Mouse (Mus musculus): ENCODE measurements around the gene Gm20521.
A peak's percentile ranks its signal among the peaks of the same experiment; 100 is the strongest.

Gm20521 gene

DNA sequence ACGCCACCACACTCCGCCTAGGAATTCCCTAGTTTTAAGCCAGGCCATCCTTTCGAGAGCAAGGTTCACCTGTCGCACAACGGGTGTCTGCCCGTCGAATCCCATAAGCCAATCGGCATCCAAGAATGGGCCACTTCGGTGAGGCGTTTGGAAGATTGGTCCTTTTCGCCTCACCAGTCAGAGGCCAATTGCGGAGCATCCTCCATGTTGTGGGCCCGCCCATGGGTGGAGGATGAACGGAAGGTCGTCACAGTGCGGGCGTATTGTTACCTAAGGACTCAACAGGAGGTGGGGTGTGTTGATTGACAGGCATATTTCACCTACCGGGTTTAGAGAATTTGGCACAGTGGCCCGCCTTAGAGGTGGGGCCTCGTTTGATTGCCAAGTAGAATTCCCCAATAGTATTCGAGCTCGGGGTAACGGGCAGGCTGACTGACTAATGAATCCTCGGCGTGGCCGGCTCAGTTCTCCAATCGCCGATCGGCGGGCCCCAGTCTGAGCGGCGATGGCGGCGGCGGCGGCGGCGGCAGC, 10.5 kb downstream of the Gm20521 start:
- DNase-seq (ENCODE audit: low read depth, low spot score) = peak; percentile 98

DNA sequence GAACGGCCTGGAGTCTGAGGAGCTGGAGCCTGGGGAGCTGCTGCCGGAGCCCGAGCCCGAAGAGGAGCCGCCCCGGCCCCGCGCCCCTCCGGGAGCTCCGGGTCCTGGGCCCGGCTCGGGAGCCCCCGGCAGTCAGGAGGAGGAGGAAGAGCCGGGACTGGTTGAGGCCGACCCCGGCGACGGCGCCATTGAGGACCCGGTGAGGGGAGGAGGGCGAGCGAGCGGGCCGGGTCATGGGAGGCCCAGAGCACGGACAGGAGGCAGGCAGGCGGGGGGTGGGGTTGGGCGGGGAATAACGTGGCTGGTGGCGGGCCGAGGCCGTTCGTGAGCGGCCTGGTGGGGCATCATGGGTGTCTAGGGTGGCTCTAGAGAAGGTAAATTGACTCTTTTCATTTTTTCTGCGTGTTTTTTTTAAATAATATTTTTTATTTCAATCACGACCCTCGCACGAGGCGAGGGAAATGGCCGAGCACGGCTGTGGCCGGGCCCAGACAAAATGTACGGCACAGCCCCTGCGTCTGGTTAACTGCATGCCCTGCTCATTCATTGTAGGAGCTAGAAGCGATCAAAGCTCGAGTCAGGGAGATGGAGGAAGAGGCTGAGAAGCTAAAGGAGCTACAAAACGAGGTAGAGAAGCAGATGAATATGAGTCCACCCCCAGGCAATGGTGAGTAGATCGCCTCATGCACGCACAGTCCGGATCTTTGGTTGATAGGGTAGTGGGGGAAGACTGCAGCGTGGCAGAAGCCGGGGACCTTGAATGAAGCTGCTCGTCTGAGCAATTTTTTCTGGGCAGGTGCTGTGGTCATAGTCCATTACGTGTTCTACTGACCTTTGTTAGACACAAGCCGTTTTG, 11.3 kb downstream of the Gm20521 start:
- peak; percentile 69 for DNase-seq (ENCODE audit: low read depth, low spot score)

DNA sequence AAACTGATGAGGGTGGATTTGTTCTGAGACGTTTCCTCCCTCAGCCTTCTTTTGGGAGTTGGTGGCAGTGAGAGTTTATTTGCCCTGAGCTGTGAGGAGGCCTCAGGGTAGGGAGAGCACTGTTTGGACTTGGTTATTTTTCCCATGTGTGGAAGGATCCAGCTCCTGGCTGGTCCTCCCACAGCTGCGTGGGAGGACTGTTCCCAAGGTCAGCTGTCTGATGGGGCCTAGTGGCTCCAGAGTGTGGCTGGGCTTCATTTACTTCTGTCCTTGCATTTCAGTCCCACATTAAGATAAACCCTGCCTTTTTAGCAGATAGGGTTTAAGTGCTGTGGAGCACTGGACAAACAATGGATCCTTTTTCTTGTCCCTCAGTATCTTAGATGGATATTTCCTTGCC, 14.2 kb downstream of the Gm20521 start:
- no peak for DNase-seq (ENCODE audit: low read depth, low spot score)

DNA sequence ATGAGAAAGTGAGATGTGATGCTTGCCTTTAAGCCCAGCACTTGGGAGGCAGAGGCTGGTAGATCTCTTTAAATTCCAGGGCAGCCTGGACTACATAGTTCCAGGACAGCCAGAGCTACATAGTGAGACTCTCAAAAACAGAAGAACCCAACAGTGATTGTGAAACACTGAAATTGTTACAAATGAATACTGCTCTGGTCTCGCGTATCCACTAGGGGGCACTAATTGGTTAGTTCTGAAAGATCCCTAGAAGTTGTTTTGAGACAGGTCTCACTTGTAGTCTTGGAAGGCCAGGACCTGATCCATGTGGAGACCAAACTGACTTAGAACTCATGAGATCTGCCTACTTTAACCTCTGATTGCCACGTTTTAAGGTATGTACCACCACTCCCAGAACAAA, 17.1 kb downstream of the Gm20521 start:
- peak; percentile 82 for DNase-seq (ENCODE audit: low read depth, low spot score)

DNA sequence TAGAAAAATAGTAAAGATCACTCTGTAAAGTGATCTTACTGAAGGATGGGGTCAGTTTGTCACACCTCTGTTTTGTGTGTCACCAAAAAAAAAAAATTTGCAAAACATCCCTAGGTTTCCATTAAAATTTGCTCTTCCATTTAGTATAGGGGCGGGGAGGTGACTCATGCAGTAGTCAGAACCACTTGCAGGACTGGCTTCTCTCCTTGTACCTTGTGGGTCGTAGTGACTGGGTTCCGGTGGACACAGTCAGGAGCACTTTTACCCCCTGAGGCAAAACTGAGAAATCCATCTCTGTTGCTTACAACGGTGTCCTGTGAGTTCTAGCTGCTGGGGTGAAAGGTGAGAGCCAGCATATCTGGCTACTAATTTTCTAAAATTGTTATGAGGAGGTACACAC, 20.4 kb downstream of the Gm20521 start:
- no peak for DNase-seq (ENCODE audit: low read depth, low spot score)

DNA sequence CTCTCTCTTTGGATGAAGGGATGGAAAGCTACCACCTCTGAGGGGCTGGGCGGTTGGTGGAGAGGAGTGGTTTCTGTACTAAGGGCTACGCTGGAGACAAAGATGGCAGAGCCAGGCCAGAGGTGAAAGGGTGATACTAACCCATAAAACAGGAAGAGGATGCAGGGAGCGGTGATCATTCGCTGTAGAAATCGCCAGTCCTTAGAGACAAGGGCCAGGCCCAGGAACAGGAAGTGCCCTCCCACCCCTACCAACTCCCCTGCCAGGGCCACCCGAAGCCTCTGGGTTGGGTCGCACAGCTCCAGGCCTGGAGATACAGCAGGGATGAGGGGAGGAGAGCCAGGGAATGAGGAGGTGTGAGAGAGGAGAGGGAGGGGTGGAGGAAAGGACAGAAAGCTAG, 25.4 kb downstream of the Gm20521 start:
- DNase-seq (ENCODE audit: low read depth, low spot score) = no peak

DNA sequence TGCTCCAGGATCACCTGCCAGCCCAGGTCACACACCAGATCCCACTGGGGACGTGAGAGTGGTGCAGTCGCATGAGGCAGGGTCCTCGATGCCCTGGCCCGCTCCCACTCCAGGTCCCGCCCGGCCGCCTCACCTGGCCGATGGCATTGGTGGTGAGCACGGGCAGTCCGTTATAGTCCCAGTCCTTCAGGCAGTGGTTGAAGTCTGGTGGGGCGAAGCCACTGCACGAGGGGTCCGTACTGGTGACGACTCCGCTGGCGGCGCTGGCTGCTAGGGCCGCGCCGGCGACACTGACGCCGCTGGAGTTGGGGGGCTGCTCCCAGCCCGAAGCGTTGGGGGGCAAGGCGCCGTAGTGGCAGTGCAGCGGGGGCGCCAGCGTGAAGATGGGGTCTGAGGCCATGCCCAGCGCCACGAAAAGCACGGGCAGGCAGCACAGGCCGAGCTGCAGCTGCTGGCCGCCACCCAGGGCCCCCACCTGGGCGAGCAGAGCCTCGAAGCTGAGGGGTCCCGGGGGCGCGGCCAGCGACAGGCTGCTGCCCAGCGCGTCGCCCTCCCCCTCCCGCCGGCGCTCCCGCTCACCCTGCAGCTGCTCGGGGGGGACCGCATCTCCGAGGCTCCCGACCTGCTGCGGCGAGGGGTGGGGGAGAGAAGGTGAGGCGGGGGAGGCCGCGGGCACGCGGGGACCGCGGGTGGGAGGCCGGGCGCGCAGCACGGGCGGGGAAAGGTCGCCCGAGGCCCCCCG, 29.0 kb downstream of the Gm20521 start:
- DNase-seq (ENCODE audit: low read depth, low spot score) = peak; percentile 35

DNA sequence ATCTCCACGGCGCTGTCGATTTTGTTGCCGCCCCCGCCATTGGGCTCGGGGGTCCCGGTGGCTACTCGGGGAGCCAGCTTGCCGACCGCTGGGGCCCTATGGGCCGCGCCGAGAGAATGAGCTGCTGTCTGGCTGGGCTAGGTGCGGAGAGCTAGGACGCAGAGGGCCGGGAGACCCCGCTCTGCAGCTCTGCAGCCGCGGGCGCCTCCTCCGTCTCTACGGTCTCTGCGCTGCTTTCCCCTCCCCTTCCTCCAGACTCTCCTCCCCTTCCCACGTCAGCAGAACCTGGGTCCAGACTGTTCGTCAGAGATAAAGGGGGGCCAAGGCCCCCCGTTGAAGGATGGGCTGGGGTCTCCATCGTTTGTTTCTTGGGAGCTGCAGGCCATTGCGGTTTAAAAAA, 29.6 kb downstream of the Gm20521 start, which contains the start of gene Slc22a17:
Gene Slc22a17, minus strand, starts transcription at position 247 of the 400 bp plus-strand sequence.
- DNase-seq (ENCODE audit: low read depth, low spot score) = peak; percentile 72

DNA sequence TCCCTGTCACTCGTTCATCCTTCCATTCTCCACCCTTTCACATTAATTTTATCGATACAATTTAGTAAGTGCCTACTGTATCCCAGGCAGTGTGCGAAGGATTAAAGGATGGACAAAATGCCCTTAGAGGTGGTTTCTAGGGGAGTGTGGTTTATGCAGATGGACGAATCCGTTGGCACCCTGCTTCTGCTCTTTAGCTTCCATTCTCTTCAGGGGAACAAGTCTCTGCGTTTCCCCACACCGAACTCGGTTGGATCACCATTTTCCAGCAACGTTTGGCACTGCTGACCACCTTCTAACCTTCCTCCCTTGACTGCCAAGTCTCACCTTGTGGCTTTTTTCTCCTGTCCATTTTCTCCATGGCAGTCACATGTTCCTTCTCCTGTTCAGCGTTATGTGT, 30.1 kb downstream of the Gm20521 start:
- DNase-seq (ENCODE audit: low read depth, low spot score) = no peak

DNA sequence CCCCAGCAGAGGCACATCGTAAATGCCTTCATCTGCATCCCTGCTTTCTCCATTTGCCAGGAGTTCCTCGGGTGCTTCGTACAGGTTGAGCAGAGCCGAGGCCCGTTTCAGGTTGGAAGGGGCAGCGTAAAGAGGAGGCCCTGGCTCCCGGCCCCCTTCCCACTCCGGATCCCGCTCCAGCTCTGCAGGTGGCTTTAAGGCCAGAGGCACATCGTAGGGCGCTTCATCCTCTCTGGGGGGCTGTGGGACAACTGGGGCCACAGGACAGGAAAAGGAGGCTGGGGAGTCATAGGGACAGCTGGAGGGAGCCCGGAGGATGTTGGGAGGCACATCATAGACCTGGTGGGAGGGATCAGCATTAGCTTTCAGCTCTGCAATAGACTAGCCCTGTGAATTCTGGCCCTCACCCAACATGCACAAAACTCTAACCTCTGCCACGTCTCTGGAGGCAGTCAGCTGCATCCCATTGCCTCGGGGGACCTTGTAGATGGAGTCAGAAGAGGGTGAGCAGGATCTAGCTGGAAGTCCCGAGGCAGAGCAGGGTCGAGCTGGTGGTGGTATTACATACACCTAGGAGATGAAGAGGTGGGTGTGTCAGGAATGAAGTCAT, 36.9 kb downstream of the Gm20521 start:
- DNase-seq (ENCODE audit: low read depth, low spot score) = no peak

DNA sequence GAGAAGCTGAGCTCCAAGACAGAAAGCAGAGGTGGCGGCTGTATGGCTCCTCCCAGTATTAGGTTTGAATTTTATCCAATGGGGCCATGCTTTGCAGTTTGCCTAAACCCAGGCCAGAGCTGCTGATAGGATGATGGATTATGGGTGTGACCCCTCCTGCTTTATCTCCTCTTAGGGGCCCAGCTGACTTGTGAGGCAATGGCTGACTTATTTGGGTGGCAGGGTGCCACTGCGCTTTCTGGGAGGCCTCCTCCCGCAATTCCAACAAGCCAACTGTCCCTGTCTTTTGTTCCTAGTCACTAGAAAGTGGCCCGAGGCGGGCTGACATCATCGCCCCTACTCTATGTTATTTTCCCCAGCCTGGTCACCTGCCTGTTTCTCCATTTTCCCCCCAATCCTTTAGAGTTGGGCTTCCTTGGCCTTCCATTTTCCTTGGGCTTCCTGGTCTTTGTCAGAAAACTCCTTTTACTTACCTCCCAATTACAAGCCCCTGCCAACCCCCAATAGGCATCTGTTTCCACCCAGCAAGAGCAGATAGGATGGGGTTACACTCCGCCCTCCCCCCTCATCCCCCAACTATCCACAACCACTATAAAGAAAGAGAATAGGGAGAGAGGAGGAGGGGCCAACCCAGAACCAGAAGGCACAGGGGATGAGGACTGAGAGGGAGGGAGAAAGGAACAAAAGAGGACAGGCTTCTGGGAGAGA, 41.6 kb downstream of the Gm20521 start:
- no peak for DNase-seq (ENCODE audit: low read depth, low spot score)

DNA sequence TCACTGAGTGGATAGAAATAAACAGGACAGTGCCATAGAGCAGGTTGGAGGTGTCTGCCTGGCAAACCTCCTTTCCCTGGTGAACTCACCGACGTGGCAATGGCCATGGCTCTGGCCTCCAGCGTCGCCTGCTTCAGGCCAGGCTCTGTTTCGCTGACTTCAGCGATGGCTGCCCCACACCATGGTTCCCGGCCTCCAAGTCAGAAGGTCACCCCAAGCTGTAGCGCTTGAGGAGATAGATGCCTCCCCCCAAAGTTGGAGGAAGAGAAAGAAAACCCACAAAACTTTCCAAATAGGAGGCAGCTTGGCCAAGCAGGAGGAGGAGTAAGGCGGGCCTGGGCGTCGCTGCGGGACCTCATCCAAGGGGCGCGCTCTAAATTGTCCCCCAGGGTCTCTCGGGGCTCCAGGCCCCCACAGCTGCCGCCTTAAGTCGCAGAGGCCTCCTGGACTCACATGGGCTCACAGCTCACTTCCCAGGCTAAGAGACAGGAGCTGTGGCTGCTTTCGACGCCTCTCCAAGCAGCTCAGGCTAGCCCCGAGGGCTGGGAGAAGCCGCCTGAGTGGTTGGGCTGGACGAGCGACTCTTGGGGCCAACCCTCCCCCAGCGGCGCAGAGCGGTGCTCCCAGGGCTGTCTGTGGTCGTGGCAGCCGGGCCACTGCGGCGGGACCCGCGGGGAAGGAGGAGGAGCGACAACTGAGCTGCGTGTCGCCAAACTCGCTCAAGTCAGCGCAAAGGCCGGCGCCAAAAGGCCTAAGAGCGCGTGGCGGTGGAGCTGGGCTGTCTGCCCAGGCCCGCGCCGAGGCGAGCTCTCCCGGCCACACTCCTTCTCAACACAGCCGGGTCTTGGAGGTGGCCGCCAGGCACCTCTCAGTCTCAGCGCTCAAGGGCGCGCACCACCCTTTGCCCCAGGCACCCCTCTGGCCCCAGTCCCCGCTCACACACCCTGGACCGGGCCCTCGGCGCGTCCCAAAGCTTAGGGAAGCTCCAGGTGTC, 42.4 kb downstream of the Gm20521 start, which contains the start of gene Efs:
Gene Efs, minus strand, starts transcription at position 778 of the 994 bp plus-strand sequence.
- DNase-seq (ENCODE audit: low read depth, low spot score) = no peak

DNA sequence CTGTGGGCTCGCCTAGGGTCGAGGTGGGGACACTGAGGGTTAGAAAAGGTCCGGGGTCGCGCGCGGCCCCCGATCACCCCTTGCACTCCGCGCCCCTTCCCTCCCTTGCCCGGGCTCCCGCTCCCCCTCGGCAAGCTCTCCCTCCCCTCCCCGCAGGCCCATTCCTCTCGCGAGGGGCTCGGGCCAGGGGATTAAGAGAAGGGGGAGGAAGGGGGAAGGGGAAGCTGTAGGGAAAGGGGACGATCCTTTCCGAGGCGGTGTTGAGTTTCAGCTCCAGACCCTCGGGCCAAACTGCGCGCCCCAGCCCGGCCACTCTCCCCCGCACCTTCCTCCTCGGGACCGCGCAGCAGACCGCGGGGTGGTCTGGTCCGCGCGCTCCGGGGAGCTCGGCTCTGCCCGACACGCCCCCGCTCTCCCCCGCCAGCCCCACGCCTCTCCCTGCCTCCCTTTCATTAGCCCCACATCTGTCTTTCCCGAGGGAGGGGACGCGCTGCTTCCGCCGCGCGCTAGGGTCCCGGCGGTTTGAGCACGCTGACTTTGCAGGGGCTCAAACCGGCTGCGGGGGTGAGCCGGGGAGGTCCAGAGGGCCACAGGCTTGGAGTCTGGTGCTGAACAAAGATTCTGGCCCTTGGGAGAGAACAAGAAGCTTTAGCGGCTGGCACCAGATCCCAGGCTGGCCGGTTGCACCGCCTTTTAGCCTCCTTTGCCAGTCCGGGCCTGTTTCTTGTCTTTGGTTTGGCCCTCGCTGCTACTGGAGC, 43.3 kb downstream of the Gm20521 start:
- no peak for DNase-seq (ENCODE audit: low read depth, low spot score)

DNA sequence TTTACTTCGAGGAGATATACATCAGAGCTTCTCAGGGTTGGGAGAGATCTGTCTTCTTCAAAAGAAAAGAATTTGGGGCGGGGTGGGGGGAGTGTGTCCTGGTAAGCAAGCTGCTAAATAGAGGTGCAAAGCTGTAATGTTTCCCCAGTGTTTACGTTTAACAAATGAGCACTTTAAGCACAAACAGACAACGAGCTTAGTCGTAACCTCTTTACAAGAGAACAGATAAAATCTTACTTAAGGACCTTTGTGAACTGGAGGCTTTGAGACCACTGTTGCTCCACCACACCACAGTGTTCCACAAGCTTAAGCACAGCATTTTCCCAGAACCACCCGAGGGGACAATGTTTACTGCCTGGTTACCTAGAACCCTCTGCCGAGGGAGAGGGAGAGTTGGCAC, 44.1 kb downstream of the Gm20521 start:
- no peak for DNase-seq (ENCODE audit: low read depth, low spot score)

DNA sequence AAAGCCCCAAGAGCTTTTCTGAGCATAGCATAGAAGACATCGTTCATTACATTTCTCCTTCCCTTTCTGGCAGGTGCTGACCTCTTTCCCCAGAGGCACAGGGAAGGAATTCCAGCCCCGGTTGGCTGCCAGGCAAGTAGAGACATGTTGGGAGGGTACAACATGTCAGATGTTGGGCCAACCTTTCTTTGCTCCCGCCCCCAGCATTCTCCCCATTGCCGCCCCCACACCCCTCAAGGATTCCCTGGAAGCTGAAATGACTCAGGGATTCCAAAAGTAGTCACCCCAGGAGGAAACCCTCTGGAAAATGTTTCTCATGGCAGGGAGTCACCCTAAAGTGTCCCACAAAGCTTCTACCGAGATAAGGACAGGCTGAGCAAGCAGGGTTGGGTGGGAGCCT, 46.6 kb downstream of the Gm20521 start:
- DNase-seq (ENCODE audit: low read depth, low spot score) = no peak

DNA sequence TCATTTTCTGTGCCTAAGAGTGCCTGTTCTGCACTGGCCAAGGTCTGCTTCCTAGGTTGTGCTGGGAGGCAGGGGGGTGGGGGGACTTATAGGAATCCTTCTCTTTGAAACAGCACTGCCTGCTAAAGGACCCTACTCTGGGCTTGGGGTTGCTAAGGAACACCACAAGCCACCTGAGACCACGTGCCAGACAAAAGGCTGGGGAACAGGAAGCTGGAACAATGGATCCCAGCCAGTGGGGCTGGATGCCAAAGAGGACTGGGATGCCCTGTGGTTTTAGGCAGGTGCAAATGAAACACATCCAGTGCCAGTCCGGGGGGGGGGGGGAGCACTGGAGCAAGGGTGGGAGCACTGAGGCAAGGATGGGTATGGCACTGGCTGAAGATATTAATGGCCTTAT, 47.2 kb downstream of the Gm20521 start:
- no peak for DNase-seq (ENCODE audit: low read depth, low spot score)

DNA sequence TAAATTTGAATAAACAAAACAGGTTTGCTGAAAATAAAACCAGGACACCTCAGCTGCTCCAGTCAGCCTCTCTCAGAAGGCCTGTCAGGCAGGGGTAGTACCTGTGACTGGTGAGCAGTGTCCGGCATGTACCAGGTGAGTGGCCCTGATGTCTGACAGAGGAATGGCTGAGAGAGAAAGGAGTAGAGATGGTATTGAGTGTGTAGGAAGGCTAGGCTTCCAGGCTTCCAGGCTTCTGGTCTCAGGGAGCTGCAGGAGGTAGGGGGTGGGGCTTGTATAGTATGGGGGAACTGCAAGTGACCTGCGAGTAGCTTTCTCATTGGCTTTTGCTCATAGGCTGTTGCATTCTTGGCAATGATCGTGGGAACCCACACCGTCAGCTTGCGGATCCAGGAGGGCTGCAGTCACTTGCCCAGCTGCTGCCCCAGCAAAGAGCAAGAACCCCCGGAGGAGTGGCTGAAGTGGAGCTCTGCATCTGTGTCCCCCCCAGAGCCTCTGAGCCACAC, 49.5 kb downstream of the Gm20521 start, which contains the start of gene Il25:
Gene Il25, plus strand, starts transcription at position 51 of the 506 bp plus-strand sequence.
- no peak for DNase-seq (ENCODE audit: low read depth, low spot score)

DNA sequence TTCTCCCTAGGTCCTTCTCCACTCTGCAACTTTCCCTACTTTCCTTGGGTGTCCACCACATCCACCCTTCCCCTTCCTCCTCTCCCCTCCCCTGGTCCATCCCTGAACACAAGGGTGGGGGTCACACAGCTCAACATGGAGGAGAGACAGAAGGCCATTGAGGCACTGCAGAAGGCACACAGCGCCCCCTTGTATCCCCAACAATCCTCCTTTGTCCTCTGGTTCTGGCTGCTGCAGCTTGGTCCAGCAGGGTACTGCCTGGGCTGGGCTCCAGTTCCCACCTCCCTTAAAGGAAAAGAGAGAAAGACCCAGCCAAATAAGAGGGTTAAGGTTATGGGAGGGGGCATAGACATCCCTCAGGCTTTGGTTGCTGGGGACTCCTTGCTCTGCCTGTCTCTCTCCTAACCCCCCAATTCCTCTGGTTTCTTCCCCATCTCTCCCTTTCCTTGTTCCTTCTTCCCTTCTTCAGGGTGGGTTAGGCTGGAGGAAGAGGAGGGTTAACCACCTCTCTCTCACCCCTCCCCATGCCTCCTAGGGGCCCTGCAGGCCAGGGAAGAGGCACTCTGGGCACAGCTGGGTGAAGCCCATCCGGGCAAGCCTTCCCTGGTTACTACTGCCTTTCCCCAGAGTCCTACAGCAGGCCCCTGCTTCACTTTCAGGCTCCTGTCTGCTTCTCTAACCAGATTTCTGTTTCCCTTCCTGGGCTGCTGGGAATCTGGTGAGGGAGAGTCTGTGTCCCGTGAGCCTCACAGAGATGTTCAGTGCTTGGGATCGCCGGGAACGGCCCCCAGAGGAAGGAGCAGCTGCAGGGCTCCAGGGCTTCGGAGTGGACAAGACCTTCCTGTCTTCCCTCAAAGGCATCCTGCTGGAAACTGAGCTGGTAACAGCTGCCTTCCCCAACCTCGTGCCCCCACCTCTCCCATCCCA, 52.9 kb downstream of the Gm20521 start, which contains the start of gene Cmtm5:
Gene Cmtm5, plus strand, starts transcription at position 358 of the 927 bp plus-strand sequence.
- no peak for DNase-seq (ENCODE audit: low read depth, low spot score)

Measured in CD4-positive, CD25-positive, alpha-beta regulatory T cell, adult 2 months (primary cell).